Mouse (Mus musculus): ENCODE measurements at regions not wholly inside any gene's neighbourhood (a gene's known extent, or its start where the extent isn't known, plus 50 kb on each side); places are given as distances from the start of the nearest gene placed in this dataset.

DNA sequence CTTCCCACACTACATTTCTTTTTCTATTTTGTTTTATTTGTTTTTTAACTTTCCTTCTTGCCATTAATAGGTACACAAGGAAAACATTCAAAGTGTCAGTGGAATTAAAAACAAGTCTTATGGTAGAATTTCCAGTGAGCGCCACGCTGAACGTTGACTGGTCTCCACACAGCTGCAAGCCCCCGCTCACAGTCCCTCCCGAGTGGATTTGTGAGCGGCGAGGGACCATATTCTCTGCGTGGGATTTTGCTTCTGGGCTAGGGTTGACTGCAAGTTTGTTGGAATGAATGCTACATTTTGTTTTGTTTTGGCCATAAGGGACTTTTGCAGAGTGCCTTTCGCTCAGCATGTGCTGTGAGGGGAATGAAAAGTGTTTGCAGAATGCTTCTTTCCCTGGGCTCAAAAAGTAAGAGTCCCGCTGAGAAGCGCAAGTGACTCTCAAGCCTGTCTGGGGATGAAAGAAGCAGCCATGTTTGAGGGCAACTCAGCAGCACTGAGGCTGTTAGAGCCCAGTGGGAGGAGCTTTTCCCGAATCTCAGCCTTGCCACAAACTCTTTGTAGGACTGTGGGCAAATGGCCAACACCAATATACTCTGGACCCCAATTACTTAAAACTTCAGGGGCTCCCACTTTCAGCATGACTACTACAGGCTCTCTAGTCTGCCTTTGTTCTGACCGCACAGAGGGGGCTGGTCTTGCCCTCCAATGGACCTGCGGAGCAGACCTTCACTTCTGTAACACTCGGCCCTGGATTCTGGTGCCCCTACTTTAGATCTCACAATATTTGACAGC is 120.9 kb upstream of the Rnaseh2b start:
- no peak for TF ChIP-seq CTCF (IDR thresholded peaks at IDR 0.05; ENCODE audit: low read depth, low read length)
- no peak for TF ChIP-seq POLR2A (IDR thresholded peaks at IDR 0.05; ENCODE audit: extremely low read depth, insufficient read depth, low read length)

All from liver, adult 2 months (tissue).